Mouse (Mus musculus) intestine, embryonic 14.5 days (tissue): ENCODE results near the gene Scamp4. TPM values are rescaled to one million over a fixed set of nuclear protein-coding genes. Genes with fewer than 3 reads are reported as not detected.
"Not testable (repeated sequence)": the region's sequence is repeated elsewhere in the genome, so short reads cannot be mapped to it uniquely, and the experiment has no call there.

Source experiments
- ATAC-seq: fragments of 200-750 bp; cut with Nextera tagmentation; replicated peaks from 2 replicates; pipeline ENCODE4 v1.8.0; 2017; ENCODE audit warnings: low read depth, moderate number of reproducible peaks, moderate TSS enrichment, moderate library complexity; ENCODE audit not compliant: low FRiP score, low TSS enrichment
- DNase-seq: peaks from one replicate; pipeline ENCODE4 v3.0.0-alpha.2; 2018; ENCODE audit warnings: low spot score
- H3K27ac ChIP-seq: fragments of 300-500 bp; sonication (generic); 2 replicates; pipeline ENCODE4 v1.5.1; 2014; ENCODE audit warnings: low read depth, mild to moderate bottlenecking, control low read depth
- H3K27me3 ChIP-seq: fragments of 300-500 bp; sonication (generic); replicated peaks from 2 replicates; pipeline ENCODE4 v1.6.1; 2014; ENCODE audit warnings: low read length, control low read depth; ENCODE audit not compliant: control insufficient read depth, insufficient read depth
- H3K36me3 ChIP-seq: fragments of 300-500 bp; sonication (generic); 2 replicates; pipeline ENCODE4 v1.6.1; 2014; ENCODE audit warnings: low read length, control low read depth; ENCODE audit not compliant: control insufficient read depth, insufficient read depth
- H3K4me1 ChIP-seq: fragments of 300-500 bp; sonication (generic); replicated peaks from 2 replicates; pipeline ENCODE4 v1.6.1; 2014; ENCODE audit warnings: low read length, control low read depth, mixed read lengths; ENCODE audit not compliant: control insufficient read depth, insufficient read depth
- H3K4me2 ChIP-seq: fragments of 300-500 bp; sonication (generic); 2 replicates; pipeline ENCODE4 v1.6.1; 2014; ENCODE audit warnings: low read length
- H3K4me3 ChIP-seq: fragments of 300-500 bp; sonication (generic); 2 replicates; pipeline ENCODE4 v1.5.1; 2014; ENCODE audit warnings: low read depth, low read length, control low read depth, mixed read lengths
- H3K9ac ChIP-seq: fragments of 300-500 bp; sonication (generic); 2 replicates; pipeline ENCODE4 v1.6.1; 2014; ENCODE audit warnings: mild to moderate bottlenecking, low read length
- H3K9me3 ChIP-seq: fragments of 300-500 bp; sonication (generic); 2 replicates; pipeline ENCODE4 v1.6.1; 2016; ENCODE audit warnings: low read length, control low read depth; ENCODE audit not compliant: control insufficient read depth
- WGBS: fragments of 180-500 bp; shearing (Covaris S2); extraction: QIAGEN DNeasy Blood & Tissue Kit; methylation state at CpG from one replicate; pipeline ENCODE4 v1.1.7; 2014; 5-methylcytosine and 5-hydroxymethylcytosine counted together
- polyA plus RNA-seq: library from polyadenylated mRNA; unstranded; fragments of >200 nt; fragmentation: Nextera tagmentation; extraction: Ambion mirVana; gene quantifications from 2 replicates; pipeline ENCODE4 v1.2.1, GENCODE M21; 2014

Gene Scamp4
- polyA plus RNA-seq, 1 experiment from 2014 or later = 108 TPM

- Histone ChIP-seq H3K27me3 (no peaks in the 10 kb centered on the region), H3K4me1 (no peaks in the 10 kb centered on the region), H3K4me3 (no peak overlapping the region), H3K9me3 (no peaks in the 10 kb centered on the region), H3K27ac (no peak overlapping the region), H3K4me2 (no peak overlapping the region), H3K36me3 (peaks cover 63% of the 10 kb centered on the region), H3K9ac (no peak overlapping the region)
- ATAC-seq = no peak
- DNase-seq = no peak
- 90% methylated on average over 10 of the region's 10 CpGs for WGBS
Measured at GRCm38 (mm10) chr10:80646936-80647335, 44.3 kb downstream of the Scamp4 start.

- not testable (repeated sequence) for H3K27ac ChIP-seq, DNase-seq, H3K9me3 ChIP-seq, H3K9ac ChIP-seq, ATAC-seq, H3K4me3 ChIP-seq, H3K4me2 ChIP-seq, H3K27me3 ChIP-seq, H3K4me1 ChIP-seq
- peaks cover 34% of the 10 kb centered on the region for H3K36me3 ChIP-seq
- 87% methylated on average over 6 of the region's 6 CpGs for WGBS
Measured at GRCm38 (mm10) chr10:80649910-80650309, 47.2 kb downstream of the Scamp4 start.

DNA sequence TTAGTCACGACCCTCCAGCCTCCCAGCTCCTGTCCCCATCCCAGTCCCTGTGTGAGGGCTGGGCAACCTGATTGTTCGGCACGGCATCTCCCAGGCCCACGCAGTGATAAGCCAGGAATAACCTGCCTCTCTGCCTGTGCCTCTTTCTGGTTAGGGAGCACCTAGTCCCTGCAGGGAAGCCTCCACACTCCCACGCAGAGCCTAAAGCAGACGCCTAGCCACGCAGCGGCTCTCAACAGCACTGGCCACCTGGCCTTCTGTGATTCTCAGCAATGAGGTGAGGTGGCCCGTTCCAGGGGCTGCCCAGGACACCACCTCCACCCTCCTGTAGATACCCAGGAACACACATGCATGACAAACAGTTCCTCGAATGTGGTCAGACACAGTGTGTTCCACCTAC, 47.7 kb downstream of the Scamp4 start:
- Histone ChIP-seq H3K4me1 (peaks cover 10% of the 10 kb centered on the region), H3K9me3 (no peaks in the 10 kb centered on the region), H3K27me3 (no peaks in the 10 kb centered on the region), H3K27ac (no peak overlapping the region), H3K4me2 (no peak overlapping the region), H3K36me3 (peaks cover 29% of the 10 kb centered on the region), H3K4me3 (no peak overlapping the region), H3K9ac (no peak overlapping the region)
- 91% methylated on average over 10 of the region's 10 CpGs for WGBS
- DNase-seq (no peak), ATAC-seq (no peak)

DNA sequence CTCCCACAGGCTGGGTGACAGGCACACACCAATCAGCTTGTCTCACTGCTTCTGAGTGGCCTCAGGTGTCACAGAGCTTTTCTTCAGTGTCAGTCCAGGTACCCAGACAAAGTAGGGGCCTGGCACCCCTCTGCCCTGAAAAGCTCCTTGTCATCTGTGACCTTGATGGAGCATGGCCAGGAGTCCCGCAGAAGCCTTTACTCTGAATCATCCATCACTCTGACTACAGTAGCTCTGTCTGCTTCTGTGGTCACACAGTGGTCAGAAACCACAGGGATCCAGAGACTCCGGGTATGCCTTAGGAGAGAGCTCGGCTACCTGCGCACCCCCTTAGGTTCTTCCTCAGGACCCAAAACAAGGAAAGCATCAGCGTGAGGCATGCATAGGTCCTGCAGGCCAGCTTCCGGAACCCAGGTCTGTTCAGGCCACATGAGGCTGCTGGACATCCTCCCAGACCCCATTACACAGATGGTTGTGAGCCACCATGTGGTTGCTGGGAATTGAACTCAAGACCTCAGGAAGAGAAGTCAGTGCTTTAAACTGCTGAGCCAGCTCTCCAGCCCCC, 50.6 kb downstream of the Scamp4 start:
- no peak overlapping the region for H3K9ac ChIP-seq
- 87% methylated on average over 6 of the region's 6 CpGs for WGBS
- peaks cover 6% of the 10 kb centered on the region; the same call in 1 of the 2 replicates for H3K36me3 ChIP-seq
- no peak overlapping the region for H3K4me3 ChIP-seq
- H3K4me1 ChIP-seq = peaks cover 14% of the 10 kb centered on the region
- no peaks in the 10 kb centered on the region for H3K9me3 ChIP-seq
- H3K27me3 ChIP-seq = no peaks in the 10 kb centered on the region
- ATAC-seq (no peak), DNase-seq (no peak)
- H3K27ac ChIP-seq = no peak overlapping the region
- no peak overlapping the region for H3K4me2 ChIP-seq

DNA sequence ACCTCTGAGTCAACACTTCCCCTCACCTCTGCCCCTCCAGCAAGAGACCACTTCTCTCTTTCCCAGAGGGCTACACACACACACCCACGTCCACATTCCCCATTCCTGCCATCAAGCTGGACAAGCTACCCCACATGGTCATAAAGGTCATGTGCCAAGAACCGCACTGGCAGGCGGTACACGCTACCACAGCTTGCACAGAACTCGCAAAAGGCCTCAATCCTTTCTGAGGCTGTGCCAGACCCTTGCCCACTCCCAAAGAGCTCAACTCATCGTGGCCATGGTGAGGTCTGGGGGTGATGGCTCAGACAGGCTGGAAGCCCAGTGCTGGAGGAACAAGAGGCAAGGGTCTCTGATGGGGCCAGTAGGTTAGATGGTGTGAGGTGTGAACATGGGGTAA, 52.2 kb downstream of the Scamp4 start:
- ATAC-seq = no peak
- H3K4me3 ChIP-seq = peak overlapping the region; percentile 89; the same call in 1 of the 2 replicates
- 82% methylated on average over 6 of the region's 6 CpGs for WGBS

GRCm38 (mm10) chr10:80655406-80656129, 52.9 kb downstream of the Scamp4 start:
- ATAC-seq = peak; percentile 47; the same call in 1 of the 2 replicates
- H3K27me3 ChIP-seq = no peaks in the 10 kb centered on the region
- DNase-seq = no peak
- peak overlapping the region; percentile 71 for H3K9ac ChIP-seq
- no peaks in the 10 kb centered on the region for H3K9me3 ChIP-seq
- WGBS = 6% methylated on average over 10 of the region's 12 CpGs
- H3K36me3 ChIP-seq = no peaks in the 10 kb centered on the region; the same call in 1 of the 2 replicates
- no peak overlapping the region for H3K27ac ChIP-seq
- H3K4me2 ChIP-seq = peak overlapping the region; percentile 76
- peaks cover 14% of the 10 kb centered on the region for H3K4me1 ChIP-seq
- peak overlapping the region; percentile 89 for H3K4me3 ChIP-seq

More for the DNA sequence above, 52.2 kb downstream of the Scamp4 start:
- peak overlapping the region; percentile 76 for H3K4me2 ChIP-seq
- H3K9ac ChIP-seq = no peak overlapping the region; the same call in 1 of the 2 replicates
- no peak for DNase-seq
- H3K4me1 ChIP-seq = peaks cover 14% of the 10 kb centered on the region
- H3K27ac ChIP-seq = no peak overlapping the region
- H3K36me3 ChIP-seq = no peaks in the 10 kb centered on the region; the same call in 1 of the 2 replicates
- H3K27me3 ChIP-seq = no peaks in the 10 kb centered on the region
- no peaks in the 10 kb centered on the region for H3K9me3 ChIP-seq

- Histone ChIP-seq H3K4me1 (peaks cover 14% of the 10 kb centered on the region), H3K4me3 (peak overlapping the region; percentile 89), H3K4me2 (peak overlapping the region; percentile 76), H3K27ac (peak overlapping the region; percentile 79), H3K9me3 (no peaks in the 10 kb centered on the region), H3K36me3 (no peaks in the 10 kb centered on the region; the same call in 1 of the 2 replicates), H3K27me3 (no peaks in the 10 kb centered on the region), H3K9ac (peak overlapping the region; percentile 71)
- DNase-seq = peak; percentile 99
- peak; percentile 83 for ATAC-seq
- under 1% methylated on average over 50 of the region's 72 CpGs for WGBS
Measured at GRCm38 (mm10) chr10:80656130-80656862, 53.6 kb downstream of the Scamp4 start.

GRCm38 (mm10) chr10:80656863-80657623, 54.4 kb downstream of the Scamp4 start, which contains the start of gene Btbd2:
Gene Btbd2, minus strand, starts transcription at chr10:80657071.
- ATAC-seq (peak; percentile 24), DNase-seq (no peak)
- H3K36me3 ChIP-seq = no peaks in the 10 kb centered on the region; the same call in 1 of the 2 replicates
- peak within 1 kb of the TSS; percentile 79 for H3K27ac ChIP-seq
- no peaks in the 10 kb centered on the region for H3K9me3 ChIP-seq
- H3K4me1 ChIP-seq = peaks cover 14% of the 10 kb centered on the region
- peak within 1 kb of the TSS; percentile 76 for H3K4me2 ChIP-seq
- H3K27me3 ChIP-seq = no peaks in the 10 kb centered on the region
- WGBS = 18% methylated on average over 15 of the region's 15 CpGs
- peak within 1 kb of the TSS; percentile 71 for H3K9ac ChIP-seq
- peak within 1 kb of the TSS; percentile 89 for H3K4me3 ChIP-seq
